Mouse (Mus musculus) Patski (cell line): Measurements from ENCODE around the gene Tlx2. TPM values are rescaled to one million over a fixed set of nuclear protein-coding genes. Genes with fewer than 3 reads are reported as not detected.

ENCODE experiments used
- ATAC-seq: fragments of 100-300 bp; one replicate; pipeline ENCODE4 v1.8.0; 2021
- CTCF ChIA-PET: fragments of 350-600 bp; sonication (Branson Sonifier 250); formaldehyde crosslinking; loops from one replicate; lab custom pipeline; 2022; ENCODE audit warnings: inconsistent platforms; lab: Charles Lee
- POLR2A ChIA-PET: fragments of 350-600 bp; sonication (Branson Sonifier 250); formaldehyde crosslinking; loops from one replicate; lab custom pipeline; 2022; ENCODE audit warnings: antibody characterized with exemption, inconsistent platforms; lab: Charles Lee
- DNase-seq: peaks from one replicate; pipeline ENCODE4 v3.0.0-alpha.2; 2011; ENCODE audit warnings: low read depth, low spot score
- H3K27me3 ChIP-seq: fragments of 371-371 bp; one replicate; pipeline ENCODE4 v1.5.1; 2021
- CTCF ChIP-seq: fragments of 100-300 bp; IDR thresholded peaks from one replicate; pipeline ENCODE4 v1.5.1; 2021
- in situ Hi-C: fragments of 300-500 bp; cut with MboI; formaldehyde crosslinking; loops from 3 replicates; pipeline ENCODE4 v1.11.1; 2018; ENCODE audit warnings: low pct_unique_long_range_greater_than_20kb, mixed read lengths
- polyA plus RNA-seq: library from polyadenylated mRNA; unstranded; gene quantifications from one replicate; pipeline ENCODE4 v1.2.3, GENCODE M21; 2021

Tlx2 gene
- polyA plus RNA-seq, 1 experiment from 2014 or later: 0.24 TPM

GRCm38 (mm10) chr6:83058725-83059124 lies 11.4 kb downstream of the Tlx2 start:
- H3K27me3 ChIP-seq: no peaks in the 10 kb centered on the region
- CTCF ChIA-PET: interaction anchor here (1.0 kb wide), 1 partner anchor 26 kb away, joined by 3 read pairs; no protein-coding TSS in a partner anchor
- in situ Hi-C loops: no loop called here
- no peak for ATAC-seq
- no peak for TF ChIP-seq CTCF
- no peak for DNase-seq
- POLR2A ChIA-PET: interaction anchor here (0.5 kb wide), 1 partner anchor 119 kb away, joined by 3 read pairs; no protein-coding TSS in a partner anchor

GRCm38 (mm10) chr6:83057790-83058189 lies 12.3 kb downstream of the Tlx2 start, which contains the start of gene Dqx1:
TSS of gene Dqx1 (plus strand) at chr6:83057844.
- H3K27me3 ChIP-seq: no peaks in the 10 kb centered on the region
- DNase-seq (no peak), ATAC-seq (no peak)
- CTCF ChIA-PET: interaction anchor here (1.0 to 1.1 kb wide), 2 partner anchors 25 to 38 kb away, joined by 3 read pairs; no protein-coding TSS in a partner anchor
- TF ChIP-seq CTCF: no peak
- POLR2A ChIA-PET: no interaction called here
- in situ Hi-C loops: no loop called here

GRCm38 (mm10) chr6:83054871-83055431 lies 15.1 kb downstream of the Tlx2 start, which contains the start of gene Htra2:
TSS of gene Htra2 (minus strand) at chr6:83055273.
- no peaks in the 10 kb centered on the region for H3K27me3 ChIP-seq
- ATAC-seq (peak; percentile 22), DNase-seq (no peak)
- ChIA-PET POLR2A (interaction anchor here (0.5 to 2.3 kb wide), 5 partner anchors 18 to 57 kb away, joined by 3 to 7 read pairs (median 4); partner anchors contain the start of gene Pcgf1), CTCF (interaction anchor here (1.7 to 3.2 kb wide), 2 partner anchors 11 to 58 kb away, joined by 4 to 22 read pairs; no protein-coding TSS in a partner anchor)
- in situ Hi-C loops: loop anchor here (5.0 kb wide), 1 partner anchor 58 kb away; no protein-coding TSS in a partner anchor
- no peak for TF ChIP-seq CTCF

- no peaks in the 10 kb centered on the region for H3K27me3 ChIP-seq
- ChIA-PET CTCF (interaction anchor here (1.0 to 3.2 kb wide), 3 partner anchors 12 to 57 kb away, joined by 3 to 22 read pairs (median 4); partner anchors contain the start of gene Dok1), POLR2A (interaction anchor here (0.5 to 2.3 kb wide), 5 partner anchors 18 to 58 kb away, joined by 3 to 7 read pairs (median 4); partner anchors contain the start of gene Pcgf1)
- ATAC-seq: peak; percentile 90
- DNase-seq: peak; percentile 92
- in situ Hi-C loops: loop anchor here (5.0 kb wide), 1 partner anchor 57 kb away; no protein-coding TSS in a partner anchor
- TF ChIP-seq CTCF: no peak
Observed at GRCm38 (mm10) chr6:83054074-83054851, 15.8 kb downstream of the Tlx2 start, which contains the start of gene Aup1. TSS of gene Aup1 (plus strand) at chr6:83054521.

GRCm38 (mm10) chr6:83053136-83053960 lies 16.7 kb downstream of the Tlx2 start:
- POLR2A ChIA-PET: interaction anchor here (0.9 to 1.3 kb wide), 3 partner anchors 14 to 49 kb away, joined by 3 to 12 read pairs (median 4); partner anchors contain the start of gene Dok1
- TF ChIP-seq CTCF: no peak
- CTCF ChIA-PET: interaction anchor here (1.0 to 3.2 kb wide), 4 partner anchors 13 to 57 kb away, joined by 3 to 22 read pairs (median 4); partner anchors contain the start of gene Dok1
- no peak for DNase-seq
- peak; percentile 15 for ATAC-seq
- in situ Hi-C loops: loop anchor here (5.0 kb wide), 1 partner anchor 56 kb away; no protein-coding TSS in a partner anchor
- no peaks in the 10 kb centered on the region for H3K27me3 ChIP-seq

GRCm38 (mm10) chr6:83049367-83049766 lies 20.7 kb downstream of the Tlx2 start:
- CTCF ChIA-PET: interaction anchor here (2.7 kb wide), 1 partner anchor 53 kb away, joined by 11 read pairs; no protein-coding TSS in a partner anchor
- DNase-seq: no peak
- no peaks in the 10 kb centered on the region for H3K27me3 ChIP-seq
- TF ChIP-seq CTCF: no peak
- ATAC-seq: no peak
- in situ Hi-C loops: no loop called here
- POLR2A ChIA-PET: no interaction called here

GRCm38 (mm10) chr6:83044742-83045141 lies 25.4 kb downstream of the Tlx2 start:
- ChIA-PET CTCF (no interaction called here), POLR2A (no interaction called here)
- in situ Hi-C loops: no loop called here
- no peak for TF ChIP-seq CTCF
- no peak for DNase-seq
- H3K27me3 ChIP-seq: no peaks in the 10 kb centered on the region
- ATAC-seq: no peak

- TF ChIP-seq CTCF: no peak
- DNase-seq (no peak), ATAC-seq (no peak)
- in situ Hi-C loops: no loop called here
- H3K27me3 ChIP-seq: no peaks in the 10 kb centered on the region
- POLR2A ChIA-PET: no interaction called here
- CTCF ChIA-PET: no interaction called here
Observed at GRCm38 (mm10) chr6:83043993-83044392, 26.1 kb downstream of the Tlx2 start.

- ChIA-PET CTCF (no interaction called here), POLR2A (no interaction called here)
- DNase-seq (no peak), ATAC-seq (no peak)
- TF ChIP-seq CTCF: no peak
- H3K27me3 ChIP-seq: no peaks in the 10 kb centered on the region
- in situ Hi-C loops: no loop called here
Observed at GRCm38 (mm10) chr6:83043561-83043960, 26.5 kb downstream of the Tlx2 start.

- no peak for DNase-seq
- H3K27me3 ChIP-seq: no peaks in the 10 kb centered on the region
- no peak for ATAC-seq
- TF ChIP-seq CTCF: no peak
- in situ Hi-C loops: no loop called here
- CTCF ChIA-PET: interaction anchor here (1.5 kb wide), 1 partner anchor 44 kb away, joined by 3 read pairs; no protein-coding TSS in a partner anchor
- POLR2A ChIA-PET: no interaction called here
Observed at GRCm38 (mm10) chr6:83040601-83041000, 29.5 kb downstream of the Tlx2 start.
